ENCODE assay signal across 10 mouse cellular contexts in genomic region chr11:25057093-25057521, GRCm38 (mm10).
A peak's percentile ranks its signal among the peaks of the same experiment; 100 is the strongest.
DNase-seq lines count a peak whose midpoint lies in the region; ATAC-seq and TF ChIP-seq lines count a peak whose summit lies in the region.
"Had no signal": no experiment of that assay in that cellular context is flagged by ENCODE, and none has a peak within 500 bp of the region (broad histone marks: within the 10 kb centered on the region; RNA-seq: fewer than 3 reads in every experiment).

No protein-coding gene starts in this region.

- DNase-seq in liver, postnatal 0 days, result no peak
- no peak for DNase-seq in forebrain, postnatal 0 days
- peak; percentile 47 for DNase-seq in limb, embryonic 14.5 days (ENCODE audit: low spot score)
- DNase-seq in stomach, postnatal 0 days (ENCODE audit: low spot score), result no peak
- no peak for DNase-seq in gastrocnemius, adult 2 months
- no peak for DNase-seq in left cerebral cortex, adult 8-10 months (ENCODE audit: low spot score in 2 of 2)
- DNase-seq in urinary bladder, adult 18-20 months (ENCODE audit: low spot score in 2 of 2), result no peak
- DNase-seq: heart, adult 11 months had no signal

- H3K9ac ChIP-seq in liver, embryonic 12.5 days, result no peak overlapping the region
- H3K9ac ChIP-seq in liver, postnatal 0 days (replicated peaks), result no peak overlapping the region
- H3K9ac ChIP-seq in forebrain, postnatal 0 days, result 0 out of 2 replicates have a peak overlapping the region, but pooled peaks have one; percentile 10
- no peak overlapping the region; the same call in 1 of the 2 replicates for H3K9ac ChIP-seq in limb, embryonic 14.5 days (ENCODE audit: low read depth, low read length, severe bottlenecking)
- no peak overlapping the region for H3K9ac ChIP-seq in stomach, postnatal 0 days (ENCODE audit: low read length)

- no peaks in the 10 kb centered on the region for H3K9me3 ChIP-seq in liver, embryonic 12.5 days (replicated peaks)
- H3K9me3 ChIP-seq in liver, postnatal 0 days (ENCODE audit: low read length), result no peaks in the 10 kb centered on the region
- H3K9me3 ChIP-seq in forebrain, postnatal 0 days (ENCODE audit: low read length), result no peaks in the 10 kb centered on the region
- H3K9me3 ChIP-seq in limb, embryonic 14.5 days (ENCODE audit: control insufficient read depth, low read length), result peaks cover 5% of the 10 kb centered on the region; the same call in 1 of the 2 replicates
- no peaks in the 10 kb centered on the region; the same call in 1 of the 2 replicates for H3K9me3 ChIP-seq in stomach, postnatal 0 days (ENCODE audit: control insufficient read depth, low read length)
- H3K9me3 ChIP-seq: megakaryocyte, embryonic 14.5 days had no signal

- TF ChIP-seq POLR2A in limb, embryonic 14.5 days (IDR thresholded peaks at IDR 0.05; ENCODE audit: borderline replicate concordance, extremely low read depth, insufficient read depth, insufficient read length), result no peak

- no peak overlapping the region for H3K4me3 ChIP-seq in liver, embryonic 12.5 days
- H3K4me3 ChIP-seq in liver, postnatal 0 days (ENCODE audit: low read depth, low read length), result no peak overlapping the region
- no peak overlapping the region for H3K4me3 ChIP-seq in forebrain, postnatal 0 days (ENCODE audit: low read depth, low read length)
- H3K4me3 ChIP-seq in limb, embryonic 14.5 days (replicated peaks; ENCODE audit: low read length), result no peak overlapping the region
- no peak overlapping the region for H3K4me3 ChIP-seq in stomach, postnatal 0 days (ENCODE audit: low read depth, low read length)
- no peak overlapping the region for H3K4me3 ChIP-seq in gastrocnemius, adult 2 months
- H3K4me3 ChIP-seq: megakaryocyte, embryonic 14.5 days had no signal

- no peak overlapping the region for H3K27ac ChIP-seq in liver, embryonic 12.5 days
- H3K27ac ChIP-seq in liver, postnatal 0 days (ENCODE audit: low read depth), result no peak overlapping the region
- no peak overlapping the region for H3K27ac ChIP-seq in forebrain, postnatal 0 days (ENCODE audit: low read depth, low read length)
- no peak overlapping the region for H3K27ac ChIP-seq in limb, embryonic 14.5 days (replicated peaks; ENCODE audit: low read depth, low read length)
- no peak overlapping the region for H3K27ac ChIP-seq in stomach, postnatal 0 days (replicated peaks)
- no peak overlapping the region for H3K27ac ChIP-seq in gastrocnemius, adult 2 months

- ATAC-seq in liver, embryonic 12.5 days, result peak; percentile 63
- no peak for ATAC-seq in liver, postnatal 0 days
- ATAC-seq in forebrain, postnatal 0 days, result peak; percentile 50; the same call in 1 of the 2 replicates
- ATAC-seq in limb, embryonic 14.5 days (ENCODE audit: low FRiP score, low read depth), result peak; percentile 79
- ATAC-seq in stomach, postnatal 0 days (ENCODE audit: low FRiP score, low TSS enrichment), result no peak

- H3K4me2 ChIP-seq in liver, embryonic 12.5 days, result no peak overlapping the region
- no peak overlapping the region for H3K4me2 ChIP-seq in liver, postnatal 0 days (ENCODE audit: low read depth, low read length)
- peak overlapping the region; percentile 4; the same call in 1 of the 2 replicates for H3K4me2 ChIP-seq in forebrain, postnatal 0 days (ENCODE audit: low read depth)
- H3K4me2 ChIP-seq in limb, embryonic 14.5 days (replicated peaks; ENCODE audit: low read depth, low read length, severe bottlenecking), result peak overlapping the region; percentile 37; the same call in 1 of the 2 replicates
- H3K4me2 ChIP-seq in stomach, postnatal 0 days (replicated peaks; ENCODE audit: low read depth), result peak overlapping the region; percentile 16; the same call in 1 of the 2 replicates

- TF ChIP-seq EP300 in liver, postnatal 0 days (IDR thresholded peaks at IDR 0.05; ENCODE audit: low read depth), result no peak
- no peak for TF ChIP-seq EP300 in stomach, postnatal 0 days (optimal IDR thresholded peaks at IDR 0.05)

- TF ChIP-seq CTCF in liver, postnatal 0 days (IDR thresholded peaks at IDR 0.05; ENCODE audit: low read depth), result no peak
- no peak for TF ChIP-seq CTCF in forebrain, postnatal 0 days (IDR thresholded peaks at IDR 0.05; ENCODE audit: low read depth)
- TF ChIP-seq CTCF in stomach, postnatal 0 days (IDR thresholded peaks at IDR 0.05; ENCODE audit: low read depth), result no peak
- no peak for TF ChIP-seq CTCF in gastrocnemius, adult 2 months (IDR thresholded peaks at IDR 0.05)

- 27% methylated on average over 7 of the region's 7 CpGs for WGBS in liver, embryonic 12.5 days (ENCODE audit: insufficient replicate concordance)
- WGBS in liver, postnatal 0 days (ENCODE audit: insufficient replicate concordance), result 20% methylated on average over 7 of the region's 7 CpGs
- 5% methylated on average over 7 of the region's 7 CpGs for WGBS in forebrain, postnatal 0 days
- 3% methylated on average over 7 of the region's 7 CpGs for WGBS in limb, embryonic 14.5 days
- 4% methylated on average over 7 of the region's 7 CpGs for WGBS in stomach, postnatal 0 days

- H3K36me3 ChIP-seq in liver, embryonic 12.5 days, result no peaks in the 10 kb centered on the region
- no peaks in the 10 kb centered on the region for H3K36me3 ChIP-seq in liver, postnatal 0 days (replicated peaks; ENCODE audit: insufficient read depth, low read length)
- no peaks in the 10 kb centered on the region for H3K36me3 ChIP-seq in forebrain, postnatal 0 days (ENCODE audit: insufficient read depth)
- no peaks in the 10 kb centered on the region for H3K36me3 ChIP-seq in limb, embryonic 14.5 days (ENCODE audit: control insufficient read depth, insufficient read depth, low read length)
- H3K36me3 ChIP-seq in stomach, postnatal 0 days (ENCODE audit: control insufficient read depth, insufficient read depth, low read length), result no peaks in the 10 kb centered on the region

- H3K27me3 ChIP-seq in liver, embryonic 12.5 days (replicated peaks), result no peaks in the 10 kb centered on the region
- no peaks in the 10 kb centered on the region for H3K27me3 ChIP-seq in liver, postnatal 0 days (ENCODE audit: insufficient read depth, low read length)
- H3K27me3 ChIP-seq in forebrain, postnatal 0 days (ENCODE audit: insufficient read depth, low read length), result no peaks in the 10 kb centered on the region
- H3K27me3 ChIP-seq in limb, embryonic 14.5 days (ENCODE audit: control insufficient read depth, insufficient read depth, low read length), result no peaks in the 10 kb centered on the region
- H3K27me3 ChIP-seq in stomach, postnatal 0 days (ENCODE audit: control insufficient read depth, insufficient read depth, low read length), result no peaks in the 10 kb centered on the region
- H3K27me3 ChIP-seq: megakaryocyte, embryonic 14.5 days had no signal

- H3K4me1 ChIP-seq in liver, embryonic 12.5 days, result no peaks in the 10 kb centered on the region
- no peaks in the 10 kb centered on the region for H3K4me1 ChIP-seq in liver, postnatal 0 days (ENCODE audit: insufficient read depth)
- H3K4me1 ChIP-seq in forebrain, postnatal 0 days (ENCODE audit: insufficient read depth), result no peaks in the 10 kb centered on the region; the same call in 1 of the 2 replicates
- H3K4me1 ChIP-seq in limb, embryonic 14.5 days (ENCODE audit: control insufficient read depth, insufficient read depth, low read length), result peaks cover 19% of the 10 kb centered on the region
- H3K4me1 ChIP-seq in stomach, postnatal 0 days (replicated peaks; ENCODE audit: control insufficient read depth, insufficient read depth), result no peaks in the 10 kb centered on the region
- H3K4me1 ChIP-seq: megakaryocyte, embryonic 14.5 days had no signal

- intact Hi-C loops in gastrocnemius, adult 2 months (cut with DNase I), result no loop called here

Comparison
In these comparisons a context has a peak if more than half of its experiments do, and no peak if none do; other contexts are left out.
1. ATAC-seq: peak in liver, embryonic 12.5 days (single experiment), forebrain, postnatal 0 days (single experiment) and limb, embryonic 14.5 days (single experiment); none in liver, postnatal 0 days (single experiment) and stomach, postnatal 0 days (single experiment).
2. H3K4me2 ChIP-seq: peak in forebrain, postnatal 0 days (single experiment), limb, embryonic 14.5 days (single experiment) and stomach, postnatal 0 days (single experiment); none in liver, embryonic 12.5 days (single experiment) and liver, postnatal 0 days (single experiment).